Mouse (Mus musculus): ENCODE results near the gene Klrb1c.
"Not testable (repeated sequence)": the region's sequence is repeated elsewhere in the genome, so short reads cannot be mapped to it uniquely, and the experiment has no call there.

DNA sequence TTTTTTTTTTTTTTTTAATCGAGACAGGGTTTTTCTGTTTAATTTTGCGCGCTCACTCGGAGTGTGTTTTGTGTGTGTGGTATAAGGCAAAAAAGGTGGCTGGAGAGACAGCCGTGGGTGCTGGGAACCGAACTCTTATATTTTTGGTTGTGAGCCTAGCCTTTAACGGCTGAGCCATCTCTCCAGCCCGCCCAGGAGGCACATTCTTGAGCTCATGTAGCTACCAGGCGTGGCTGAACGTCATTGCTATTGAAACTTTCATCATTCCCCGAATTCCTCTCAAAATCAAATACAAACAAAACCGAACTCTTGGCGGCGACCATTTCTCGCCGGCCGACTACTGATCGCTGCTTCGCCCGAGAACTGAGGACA lies 9.7 kb upstream of the Klrb1c start:
- TF ChIP-seq GATA1 (IDR thresholded peaks at IDR 0.05; ENCODE audit: borderline replicate concordance, low read length); FLI1 (IDR thresholded peaks at IDR 0.05; ENCODE audit: low read length): not testable (repeated sequence)
